Mouse (Mus musculus) C2C12 (cell line): ENCODE measurements around the gene Trim30b. TPM values are rescaled to one million over a fixed set of nuclear protein-coding genes. Genes with fewer than 3 reads are reported as not detected.

ENCODE experiments used
- H3K27me3 ChIP-seq: one replicate; pipeline ENCODE4 v1.6.1; 2011; ENCODE audit not compliant: control insufficient read depth, insufficient read depth, insufficient read length
- H3K36me3 ChIP-seq: one replicate; pipeline ENCODE4 v1.6.1; 2011; ENCODE audit not compliant: control insufficient read depth, insufficient read depth
- H3K4me3 ChIP-seq: one replicate; pipeline ENCODE4 v1.5.1; 2011; ENCODE audit warnings: mild to moderate bottlenecking, control low read depth; ENCODE audit not compliant: poor library complexity, insufficient read depth, severe bottlenecking
- H3K79me2 ChIP-seq: one replicate; pipeline ENCODE4 v1.6.1; 2011; ENCODE audit not compliant: control insufficient read depth, insufficient read depth
- H3K79me3 ChIP-seq: one replicate; pipeline ENCODE4 v1.6.1; 2011; ENCODE audit warnings: low read depth, control low read depth
- H3ac ChIP-seq: one replicate; pipeline ENCODE3; 2011; ENCODE audit warnings: low read depth; ENCODE audit not compliant: control insufficient read depth, insufficient read length
- CEBPB ChIP-seq: IDR thresholded peaks from one replicate; pipeline ENCODE4 v1.6.1; 2011; ENCODE audit warnings: low read depth, mild to moderate bottlenecking, control low read depth, moderate library complexity
- CTCF ChIP-seq: IDR thresholded peaks from one replicate; pipeline ENCODE4 v1.5.1; 2011; ENCODE audit not compliant: control insufficient read depth, insufficient read depth, insufficient read length
- FOSL1 ChIP-seq: IDR thresholded peaks from one replicate; pipeline ENCODE4 v1.8.0; 2011; ENCODE audit warnings: mild to moderate bottlenecking, low read length; ENCODE audit not compliant: poor library complexity, insufficient read depth, severe bottlenecking
- MAX ChIP-seq: IDR thresholded peaks from one replicate; pipeline ENCODE4 v1.6.1; 2011; ENCODE audit warnings: mild to moderate bottlenecking, control low read depth
- MYOD1 ChIP-seq: IDR thresholded peaks from one replicate; pipeline ENCODE4 v1.6.1; 2011; ENCODE audit warnings: low read depth; ENCODE audit not compliant: control insufficient read depth, insufficient read length
- MYOG ChIP-seq: IDR thresholded peaks from one replicate; pipeline ENCODE4 v1.6.1; 2011; ENCODE audit not compliant: control insufficient read depth, insufficient read length; ENCODE audit errors: extremely low read depth
- USF1 ChIP-seq: IDR thresholded peaks from one replicate; pipeline ENCODE4 v1.6.1; 2011; ENCODE audit warnings: low read depth, mild to moderate bottlenecking, control low read depth, moderate library complexity
- long read RNA-seq, 2 experiments: library from polyadenylated mRNA; unstranded; transcript quantifications; one replicate each; pipeline ENCODE4 v2.0.0; 2019 to 2020
- polyA plus RNA-seq: library from polyadenylated mRNA; unstranded; fragments of >200 nt; fragmentation: generic; extraction: Trizol; gene quantifications from one replicate; pipeline ENCODE4 v1.2.1, GENCODE M21; 2012; ENCODE audit warnings: missing spikeins

Gene Trim30b
- polyA plus RNA-seq = not detected
- long read RNA-seq, experiment 1 = 0 reads
- long read RNA-seq, experiment 2 = 0 reads

- H3K79me2 ChIP-seq = no peaks in the 10 kb centered on the region
- no peak within 1 kb of the TSS for H3ac ChIP-seq
- TF ChIP-seq MAX (no peak), USF1 (no peak), CTCF (no peak), MYOG (no peak), FOSL1 (no peak), MYOD1 (no peak), CEBPB (no peak)
- H3K27me3 ChIP-seq = no peaks in the 10 kb centered on the region
- H3K36me3 ChIP-seq = no peaks in the 10 kb centered on the region
- H3K79me3 ChIP-seq = no peaks in the 10 kb centered on the region
- H3K4me3 ChIP-seq = no peak within 1 kb of the TSS
Measured at GRCm38 (mm10) chr7:104369736-104370414, at the start of gene Trim30b. TSS of gene Trim30b (minus strand) at chr7:104369884.

GRCm38 (mm10) chr7:104404460-104404950 is 34.8 kb upstream of the Trim30b start:
- Histone ChIP-seq H3K79me3 (no peaks in the 10 kb centered on the region), H3K79me2 (no peaks in the 10 kb centered on the region), H3K36me3 (no peaks in the 10 kb centered on the region), H3ac (no peak overlapping the region), H3K4me3 (no peak overlapping the region), H3K27me3 (no peaks in the 10 kb centered on the region)
- no peak for TF ChIP-seq FOSL1
- no peak for TF ChIP-seq MYOD1
- TF ChIP-seq CEBPB = no peak
- TF ChIP-seq CTCF = no peak
- no peak for TF ChIP-seq MAX
- TF ChIP-seq USF1 = no peak
- no peak for TF ChIP-seq MYOG

- TF ChIP-seq CEBPB = no peak
- TF ChIP-seq MAX = no peak
- TF ChIP-seq MYOG = no peak
- TF ChIP-seq CTCF = no peak
- TF ChIP-seq MYOD1 = no peak
- TF ChIP-seq USF1 = no peak
- TF ChIP-seq FOSL1 = no peak
- no peaks in the 10 kb centered on the region for H3K27me3 ChIP-seq
- no peak overlapping the region for H3ac ChIP-seq
- H3K79me3 ChIP-seq = no peaks in the 10 kb centered on the region
- H3K79me2 ChIP-seq = no peaks in the 10 kb centered on the region
- no peaks in the 10 kb centered on the region for H3K36me3 ChIP-seq
- H3K4me3 ChIP-seq = no peak overlapping the region
Measured at GRCm38 (mm10) chr7:104401140-104401539, 31.5 kb upstream of the Trim30b start.

GRCm38 (mm10) chr7:104400698-104401097 is 31.0 kb upstream of the Trim30b start, which contains the start of gene Trim30c:
TSS of gene Trim30c (minus strand) at chr7:104400837.
- H3K36me3 ChIP-seq = no peaks in the 10 kb centered on the region
- H3K4me3 ChIP-seq = no peak within 1 kb of the TSS
- H3K79me2 ChIP-seq = no peaks in the 10 kb centered on the region
- no peaks in the 10 kb centered on the region for H3K27me3 ChIP-seq
- no peak within 1 kb of the TSS for H3ac ChIP-seq
- H3K79me3 ChIP-seq = no peaks in the 10 kb centered on the region
- TF ChIP-seq CEBPB (no peak), FOSL1 (no peak), MAX (no peak), CTCF (no peak), USF1 (no peak), MYOG (no peak), MYOD1 (no peak)

GRCm38 (mm10) chr7:104398492-104398891 is 28.8 kb upstream of the Trim30b start:
- H3K36me3 ChIP-seq = no peaks in the 10 kb centered on the region

More at GRCm38 (mm10) chr7:104398492-104398891, 28.8 kb upstream of the Trim30b start:
- Histone ChIP-seq H3K79me2 (no peaks in the 10 kb centered on the region), H3K27me3 (no peaks in the 10 kb centered on the region), H3ac (no peak overlapping the region), H3K4me3 (no peak overlapping the region), H3K79me3 (no peaks in the 10 kb centered on the region)
- no peak for TF ChIP-seq MAX
- no peak for TF ChIP-seq MYOD1
- TF ChIP-seq CTCF = no peak
- no peak for TF ChIP-seq FOSL1
- no peak for TF ChIP-seq MYOG
- TF ChIP-seq USF1 = no peak
- TF ChIP-seq CEBPB = no peak
